Mouse (Mus musculus): Measurements from ENCODE around the gene Il3ra.

Il3ra gene

GRCm38 (mm10) chr14:14355360-14355646 lies 9.2 kb downstream of the Il3ra start:
- DNase-seq = no peak

GRCm38 (mm10) chr14:14395535-14395934 lies 49.5 kb downstream of the Il3ra start:
- DNase-seq = no peak

DNA sequence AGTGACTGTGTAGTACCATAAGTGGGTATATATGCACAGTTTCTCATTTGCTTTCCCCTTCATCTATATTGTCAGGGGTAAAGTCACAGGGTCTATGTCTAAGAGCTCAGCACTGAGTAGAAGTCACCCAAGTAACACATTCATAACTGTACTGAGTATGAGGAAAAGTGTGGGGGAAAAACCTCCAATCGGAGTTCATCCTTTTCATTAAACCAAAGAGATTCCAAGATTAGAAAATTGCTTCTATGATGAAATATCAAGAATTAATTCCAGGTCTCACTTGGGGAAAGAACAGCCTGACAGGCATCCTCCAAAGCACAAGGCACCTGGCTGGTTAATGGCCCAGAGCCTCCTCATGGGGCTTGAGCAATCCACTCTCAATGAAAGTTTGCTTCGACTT lies 54.9 kb downstream of the Il3ra start, which contains the start of gene Olfr721-ps1:
TSS of gene Olfr721-ps1 (plus strand) at position 301 of the 400 bp plus-strand sequence.
- DNase-seq = no peak

Data from embryo, embryonic 11 days (tissue).